Mouse (Mus musculus): ENCODE measurements around the gene Cks1brt. TPM values are rescaled to one million over a fixed set of nuclear protein-coding genes. Genes with fewer than 3 reads are reported as not detected.

Gene Cks1brt
- polyA plus RNA-seq, 1 experiment from 2014 or later: not detected

Small RNA genes lying within 50 kb of the gene (microRNA-seq; reads per million reads assigned to microRNA genes)
- gene Gm23388: 0.34 reads per million

Other genes starting within 250 kb of the Cks1brt start
- gene Klf1, start 250.0 kb upstream of the Cks1brt start, polyA plus RNA-seq (2014; fragmentation: Nextera tagmentation; extraction: Ambion mirVana): 0.77 and 1.8 TPM in 2 replicates
- 8.3 and 8.6 TPM in 2 replicates for gene Dnase2a, start 243.4 kb upstream of the Cks1brt start, polyA plus RNA-seq (2014; fragmentation: Nextera tagmentation; extraction: Ambion mirVana)
- 2.3 and 2.6 TPM in 2 replicates for gene Mast1, start 214.6 kb upstream of the Cks1brt start, polyA plus RNA-seq (2014; fragmentation: Nextera tagmentation; extraction: Ambion mirVana)
- gene Rtbdn, start 204.9 kb upstream of the Cks1brt start, polyA plus RNA-seq (2014; fragmentation: Nextera tagmentation; extraction: Ambion mirVana): 0.09 TPM in 1 of 2 replicates, not detected in the other
- gene Gm49661, start 182.5 kb upstream of the Cks1brt start, polyA plus RNA-seq (2014; fragmentation: Nextera tagmentation; extraction: Ambion mirVana): not detected in 2 replicates
- 771 and 821 TPM in 2 replicates for gene Prdx2, start 182.3 kb upstream of the Cks1brt start, polyA plus RNA-seq (2014; fragmentation: Nextera tagmentation; extraction: Ambion mirVana)
- 132 and 141 TPM in 2 replicates for gene Rnaseh2a, start 182.2 kb upstream of the Cks1brt start, polyA plus RNA-seq (2014; fragmentation: Nextera tagmentation; extraction: Ambion mirVana)
- gene Junb, start 173.2 kb upstream of the Cks1brt start, polyA plus RNA-seq (2014; fragmentation: Nextera tagmentation; extraction: Ambion mirVana): 14.4 and 17.2 TPM in 2 replicates
- 36.0 and 40.7 TPM in 2 replicates for gene Hook2, start 161.3 kb upstream of the Cks1brt start, polyA plus RNA-seq (2014; fragmentation: Nextera tagmentation; extraction: Ambion mirVana)
- not detected in 2 replicates for gene Best2, start 137.4 kb upstream of the Cks1brt start, polyA plus RNA-seq (2014; fragmentation: Nextera tagmentation; extraction: Ambion mirVana)
- 95.9 and 105 TPM in 2 replicates for gene Asna1, start 126.6 kb upstream of the Cks1brt start, polyA plus RNA-seq (2014; fragmentation: Nextera tagmentation; extraction: Ambion mirVana)
- gene Trir, start 125.1 kb upstream of the Cks1brt start, polyA plus RNA-seq (2014; fragmentation: Nextera tagmentation; extraction: Ambion mirVana): 115 and 143 TPM in 2 replicates
- gene Tnpo2, start 115.0 kb upstream of the Cks1brt start, polyA plus RNA-seq (2014; fragmentation: Nextera tagmentation; extraction: Ambion mirVana): 15.5 and 15.7 TPM in 2 replicates
- gene Fbxw9, start 91.9 kb upstream of the Cks1brt start, polyA plus RNA-seq (2014; fragmentation: Nextera tagmentation; extraction: Ambion mirVana): 26.2 and 26.9 TPM in 2 replicates
- 0.71 TPM in 1 of 2 replicates, not detected in the other for gene Gm5741, start 83.9 kb upstream of the Cks1brt start, polyA plus RNA-seq (2014; fragmentation: Nextera tagmentation; extraction: Ambion mirVana)
- gene Dhps, start 80.2 kb upstream of the Cks1brt start, polyA plus RNA-seq (2014; fragmentation: Nextera tagmentation; extraction: Ambion mirVana): 63.8 and 67.5 TPM in 2 replicates
- gene Wdr83os, start 71.2 kb upstream of the Cks1brt start, polyA plus RNA-seq (2014; fragmentation: Nextera tagmentation; extraction: Ambion mirVana): 142 and 156 TPM in 2 replicates
- gene Wdr83, start 70.6 kb upstream of the Cks1brt start, polyA plus RNA-seq (2014; fragmentation: Nextera tagmentation; extraction: Ambion mirVana): 43.2 and 44.2 TPM in 2 replicates
- gene Man2b1, start 68.7 kb upstream of the Cks1brt start, polyA plus RNA-seq (2014; fragmentation: Nextera tagmentation; extraction: Ambion mirVana): 41.7 and 46.7 TPM in 2 replicates
- 2.2 and 2.3 TPM in 2 replicates for gene Zfp791, start 28.8 kb upstream of the Cks1brt start, polyA plus RNA-seq (2014; fragmentation: Nextera tagmentation; extraction: Ambion mirVana)
- gene Olfr371, start 74.1 kb downstream of the Cks1brt start, polyA plus RNA-seq (2014; fragmentation: Nextera tagmentation; extraction: Ambion mirVana): not detected in 2 replicates
- gene Orc6, start 147.7 kb downstream of the Cks1brt start, polyA plus RNA-seq (2014; fragmentation: Nextera tagmentation; extraction: Ambion mirVana): 124 and 126 TPM in 2 replicates
- 138 and 147 TPM in 2 replicates for gene Vps35, start 147.9 kb downstream of the Cks1brt start, polyA plus RNA-seq (2014; fragmentation: Nextera tagmentation; extraction: Ambion mirVana)
- gene Mylk3, start 234.4 kb downstream of the Cks1brt start, polyA plus RNA-seq (2014; fragmentation: Nextera tagmentation; extraction: Ambion mirVana): 1.8 and 3.1 TPM in 2 replicates